ENCODE assay signal across 19 mouse cellular contexts in the genomic region with DNA sequence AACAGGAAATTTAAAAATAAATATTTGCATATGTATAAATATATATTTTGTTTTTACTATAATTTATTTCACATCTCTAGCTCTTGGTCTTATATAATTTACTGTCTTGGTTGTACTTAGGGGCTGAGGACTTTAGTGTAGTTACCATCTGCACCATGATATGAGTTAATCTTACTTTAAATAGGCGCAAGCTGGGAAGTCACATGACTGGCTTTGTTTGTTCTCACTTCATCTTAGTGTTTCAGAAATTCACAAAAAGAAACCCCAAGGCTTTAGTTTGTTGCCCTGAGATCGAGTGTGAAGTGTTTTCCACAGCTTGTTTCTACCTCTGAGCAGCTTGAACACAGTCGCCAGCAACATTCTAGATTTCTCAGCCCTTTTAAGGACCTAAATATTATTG. TPM values are rescaled to one million over a fixed set of nuclear protein-coding genes. Genes with fewer than 3 reads are reported as not detected.
DNase-seq lines count a peak whose midpoint lies in the region; ATAC-seq and TF ChIP-seq lines count a peak whose summit lies in the region.
"Had no signal": no experiment of that assay in that cellular context is flagged by ENCODE, and none has a peak within 500 bp of the region (broad histone marks: within the 10 kb centered on the region; RNA-seq: fewer than 3 reads in every experiment).

No protein-coding gene starts in this region.

- no peaks in the 10 kb centered on the region for H3K9me3 ChIP-seq in liver, embryonic 14.5 days (ENCODE audit: control insufficient read depth, low read length)
- H3K9me3 ChIP-seq in midbrain, embryonic 14.5 days (ENCODE audit: control insufficient read depth, low read length) = no peaks in the 10 kb centered on the region
- no peaks in the 10 kb centered on the region for H3K9me3 ChIP-seq in midbrain, embryonic 16.5 days (replicated peaks; ENCODE audit: control insufficient read depth, low read length, poor library complexity, severe bottlenecking)
- H3K9me3 ChIP-seq in neural tube, embryonic 15.5 days (replicated peaks) = no peaks in the 10 kb centered on the region
- H3K9me3 ChIP-seq: embryonic facial prominence, embryonic 10.5 days; heart, embryonic 15.5 days; hindbrain, embryonic 15.5 days; limb, embryonic 12.5 days had no signal

- no peak for TF ChIP-seq CTCF in liver, embryonic 14.5 days (IDR thresholded peaks at IDR 0.05; ENCODE audit: low read depth)
- no peak for TF ChIP-seq CTCF in brain, embryonic 14.5 days (IDR thresholded peaks at IDR 0.05; ENCODE audit: borderline replicate concordance, extremely low read depth, insufficient read depth, insufficient read length)

- H3K4me2 ChIP-seq in liver, embryonic 14.5 days (ENCODE audit: low read depth) = 0 out of 2 replicates have a peak overlapping the region, but pooled peaks have one; percentile 22
- no peak overlapping the region for H3K4me2 ChIP-seq in midbrain, embryonic 14.5 days (ENCODE audit: low read length)
- H3K4me2 ChIP-seq in midbrain, embryonic 16.5 days (ENCODE audit: low read length) = no peak overlapping the region
- no peak overlapping the region for H3K4me2 ChIP-seq in neural tube, embryonic 15.5 days
- H3K4me2 ChIP-seq: heart, embryonic 15.5 days; hindbrain, embryonic 15.5 days; limb, embryonic 12.5 days had no signal

- no peak for ATAC-seq in liver, embryonic 14.5 days (ENCODE audit: insufficient read depth)
- no peak for ATAC-seq in midbrain, embryonic 14.5 days (ENCODE audit: low FRiP score, low TSS enrichment)
- no peak for ATAC-seq in midbrain, embryonic 16.5 days
- no peak for ATAC-seq in neural tube, embryonic 15.5 days (ENCODE audit: low FRiP score)
- ATAC-seq: forebrain, postnatal 0 days; intestine, embryonic 16.5 days had no signal

- intact Hi-C loops in left cerebral cortex, postnatal 36 days (cut with DNase I) = no loop called here

- no peak overlapping the region for H3K27ac ChIP-seq in liver, embryonic 14.5 days
- H3K27ac ChIP-seq in midbrain, embryonic 14.5 days (replicated peaks; ENCODE audit: low read depth, low read length) = 0 out of 2 replicates have a peak overlapping the region, but pooled peaks have one; percentile 32
- no peak overlapping the region for H3K27ac ChIP-seq in midbrain, embryonic 16.5 days (ENCODE audit: low read length)
- H3K27ac ChIP-seq in neural tube, embryonic 15.5 days (replicated peaks) = no peak overlapping the region
- H3K27ac ChIP-seq: embryonic facial prominence, embryonic 10.5 days; heart, embryonic 15.5 days; hindbrain, embryonic 15.5 days; limb, embryonic 12.5 days had no signal

- H3K4me3 ChIP-seq in liver, embryonic 14.5 days (ENCODE audit: insufficient read depth in 1 of 2, low read depth in 2 of 2, low read length in 2 of 2) = no peak overlapping the region
- H3K4me3 ChIP-seq in midbrain, embryonic 14.5 days (replicated peaks; ENCODE audit: low read depth, low read length) = no peak overlapping the region
- no peak overlapping the region for H3K4me3 ChIP-seq in midbrain, embryonic 16.5 days (ENCODE audit: low read depth, low read length)
- no peak overlapping the region for H3K4me3 ChIP-seq in neural tube, embryonic 15.5 days (replicated peaks)
- H3K4me3 ChIP-seq: embryonic facial prominence, embryonic 10.5 days; heart, embryonic 15.5 days; hindbrain, embryonic 15.5 days; limb, embryonic 12.5 days had no signal

- H3K4me1 ChIP-seq in liver, embryonic 14.5 days (replicated peaks; ENCODE audit: control insufficient read depth in 2 of 2, insufficient read depth in 2 of 2, low read length in 1 of 2) = peaks cover 32% of the 10 kb centered on the region in 2 experiments
- peaks cover 5% of the 10 kb centered on the region; the same call in 1 of the 2 replicates for H3K4me1 ChIP-seq in midbrain, embryonic 14.5 days (ENCODE audit: control insufficient read depth, insufficient read depth, low read length)
- H3K4me1 ChIP-seq in midbrain, embryonic 16.5 days (ENCODE audit: control insufficient read depth, insufficient read depth, low read length) = 0 out of 2 replicates have a peak, but pooled peaks cover 2% of the 10 kb centered on the region
- H3K4me1 ChIP-seq in neural tube, embryonic 15.5 days = peaks cover 10% of the 10 kb centered on the region; the same call in 1 of the 2 replicates

- H3K27me3 ChIP-seq in liver, embryonic 14.5 days (ENCODE audit: control insufficient read depth, insufficient read depth, low read length) = no peaks in the 10 kb centered on the region
- H3K27me3 ChIP-seq in midbrain, embryonic 14.5 days (ENCODE audit: control insufficient read depth, insufficient read depth, low read length) = no peaks in the 10 kb centered on the region
- H3K27me3 ChIP-seq in midbrain, embryonic 16.5 days (ENCODE audit: control insufficient read depth, insufficient read depth, low read depth, low read length) = no peaks in the 10 kb centered on the region
- H3K27me3 ChIP-seq in neural tube, embryonic 15.5 days (replicated peaks) = no peaks in the 10 kb centered on the region
- H3K27me3 ChIP-seq: heart, embryonic 15.5 days; hindbrain, embryonic 15.5 days; limb, embryonic 12.5 days had no signal

- no peak for DNase-seq in liver, embryonic 14.5 days (ENCODE audit: low read depth in 3 of 3, low spot score in 3 of 3)
- no peak for DNase-seq in liver
- peak; percentile 38 for DNase-seq in midbrain, embryonic 14.5 days
- DNase-seq in brain, embryonic 14.5 days (ENCODE audit: low read depth) = peak; percentile 47
- no peak for DNase-seq in left cerebral cortex, postnatal 36 days (ENCODE audit: low spot score in 2 of 2)
- DNase-seq: adrenal gland, postnatal 36 days; cerebellum, adult 9-10 months; forebrain, postnatal 0 days; gastrocnemius, postnatal 36 days; heart, postnatal 4 days; lung, postnatal 14 days; right cerebral cortex, postnatal 25 days had no signal

- no peaks in the 10 kb centered on the region for H3K36me3 ChIP-seq in liver, embryonic 14.5 days (replicated peaks; ENCODE audit: control insufficient read depth, insufficient read depth, low read depth)
- H3K36me3 ChIP-seq in midbrain, embryonic 14.5 days (ENCODE audit: control insufficient read depth, insufficient read depth, low read length) = no peaks in the 10 kb centered on the region
- H3K36me3 ChIP-seq in midbrain, embryonic 16.5 days (ENCODE audit: control insufficient read depth, insufficient read depth, low read length) = no peaks in the 10 kb centered on the region
- no peaks in the 10 kb centered on the region for H3K36me3 ChIP-seq in neural tube, embryonic 15.5 days
- H3K36me3 ChIP-seq: embryonic facial prominence, embryonic 10.5 days; heart, embryonic 15.5 days; hindbrain, embryonic 15.5 days; limb, embryonic 12.5 days had no signal

- H3K9ac ChIP-seq in liver, embryonic 14.5 days (replicated peaks) = no peak overlapping the region; the same call in 1 of the 2 replicates
- H3K9ac ChIP-seq in midbrain, embryonic 14.5 days (replicated peaks; ENCODE audit: low read length) = no peak overlapping the region
- no peak overlapping the region for H3K9ac ChIP-seq in midbrain, embryonic 16.5 days (ENCODE audit: low read depth, low read length)
- H3K9ac ChIP-seq in neural tube, embryonic 15.5 days (replicated peaks) = no peak overlapping the region
- H3K9ac ChIP-seq: forebrain, postnatal 0 days; heart, embryonic 15.5 days; hindbrain, embryonic 15.5 days; limb, embryonic 12.5 days had no signal

- WGBS in liver, embryonic 14.5 days (ENCODE audit: insufficient replicate concordance) = 42% methylated on average over 3 of the region's 3 CpGs
- 48% methylated on average over 3 of the region's 3 CpGs for WGBS in midbrain, embryonic 14.5 days
- WGBS in midbrain, embryonic 16.5 days = 30% methylated on average over 3 of the region's 3 CpGs
- WGBS in neural tube, embryonic 15.5 days = 56% methylated on average over 3 of the region's 3 CpGs

- no peak for TF ChIP-seq POLR2A in brain, embryonic 14.5 days (IDR thresholded peaks at IDR 0.05; ENCODE audit: borderline replicate concordance, extremely low read depth, insufficient read depth, insufficient read length, poor library complexity, severe bottlenecking)

- TF ChIP-seq EP300 in liver, embryonic 14.5 days (IDR thresholded peaks at IDR 0.05; ENCODE audit: low read depth) = peak; percentile 43; the same call in 1 of the 2 replicates

RNA-seq across cellular contexts. Expression of a gene that starts 49.7 kb away (rescaled TPM):
- polyA plus RNA-seq in liver, embryonic 14.5 days (2012; rRNA removed) = 2.7 and 2.8 TPM in 2 replicates
- polyA plus RNA-seq in liver, embryonic 14.5 days (2014; fragmentation: Nextera tagmentation; extraction: Ambion mirVana) = 5.7 and 6.3 TPM in 2 replicates
- polyA plus RNA-seq in midbrain, embryonic 14.5 days (2014; fragmentation: Nextera tagmentation; extraction: Ambion mirVana) = 50.9 and 62.2 TPM in 2 replicates
- polyA plus RNA-seq in midbrain, embryonic 16.5 days (2015; fragmentation: Nextera tagmentation; extraction: Ambion mirVana) = 38.1 and 51.2 TPM in 2 replicates
- polyA plus RNA-seq in brain, embryonic 14.5 days (2012; rRNA removed) = 19.0 and 31.6 TPM in 2 replicates
- polyA plus RNA-seq in neural tube, embryonic 15.5 days (2015; fragmentation: Nextera tagmentation; extraction: Ambion mirVana) = 45.7 and 45.8 TPM in 2 replicates
- total RNA-seq in left cerebral cortex, postnatal 36 days (2021) = 10 to 100 TPM; 10.2 to 15.0 TPM

Comparison
In these comparisons a context has a peak if more than half of its experiments do, and no peak if none do; other contexts are left out.
1. DNase-seq: peak in midbrain, embryonic 14.5 days (single experiment) and brain, embryonic 14.5 days (single experiment); none in liver, embryonic 14.5 days (0 of 3), liver (single experiment) and left cerebral cortex, postnatal 36 days (0 of 2).